Mouse (Mus musculus): Measurements from ENCODE around the gene Olfr550. TPM values are rescaled to one million over a fixed set of nuclear protein-coding genes. Genes with fewer than 3 reads are reported as not detected.

The Olfr550 gene
- total and polyA plus RNA-seq, 2 experiments from 2014 or later = not detected

- WGBS = 28% methylated on average over 10 of the region's 10 CpGs
- no peak for TF ChIP-seq CTCF (IDR thresholded peaks at IDR 0.05; ENCODE audit: low read depth)
- H3K36me3 ChIP-seq (ENCODE audit: insufficient read depth) = no peaks in the 10 kb centered on the region
- H3K27ac ChIP-seq (ENCODE audit: low read depth, low read length) = no peak within 1 kb of the TSS
- H3K27me3 ChIP-seq (ENCODE audit: insufficient read depth, low read length) = no peaks in the 10 kb centered on the region
- peak within 1 kb of the TSS; percentile 33 for H3K4me2 ChIP-seq (ENCODE audit: low read depth)
- peak within 1 kb of the TSS; percentile 22; the same call in 1 of the 2 replicates for H3K4me3 ChIP-seq (ENCODE audit: low read depth, low read length)
- H3K4me1 ChIP-seq (ENCODE audit: insufficient read depth) = no peaks in the 10 kb centered on the region
- no peak for DNase-seq
- no peaks in the 10 kb centered on the region for H3K9me3 ChIP-seq (ENCODE audit: low read length)
- peak; percentile 84 for ATAC-seq
- 0 out of 2 replicates have a peak within 1 kb of the TSS, but pooled peaks have one; percentile 22 for H3K9ac ChIP-seq
Observed at GRCm38 (mm10) chr7:102564999-102565997, 5.9 kb upstream of the Olfr550 start, which contains the start of gene Trim21. Trim21 (minus strand) TSS chr7:102565486.

- no peak overlapping the region for H3K27ac ChIP-seq (ENCODE audit: low read depth, low read length)
- no peaks in the 10 kb centered on the region for H3K27me3 ChIP-seq (ENCODE audit: insufficient read depth, low read length)
- no peaks in the 10 kb centered on the region for H3K36me3 ChIP-seq (ENCODE audit: insufficient read depth)
- H3K9me3 ChIP-seq (ENCODE audit: low read length) = no peaks in the 10 kb centered on the region
- 93% methylated on average over 4 of the region's 4 CpGs for WGBS
- DNase-seq (no peak), ATAC-seq (no peak)
- H3K9ac ChIP-seq = no peak overlapping the region
- H3K4me3 ChIP-seq (ENCODE audit: low read depth, low read length) = no peak overlapping the region
- no peaks in the 10 kb centered on the region for H3K4me1 ChIP-seq (ENCODE audit: insufficient read depth)
- no peak overlapping the region for H3K4me2 ChIP-seq (ENCODE audit: low read depth)
- no peak for TF ChIP-seq CTCF (IDR thresholded peaks at IDR 0.05; ENCODE audit: low read depth)
Observed at GRCm38 (mm10) chr7:102566219-102566618, 5.0 kb upstream of the Olfr550 start.

- peak; percentile 54 for ATAC-seq
- WGBS = 67% methylated on average over 3 of the region's 3 CpGs
- no peak overlapping the region for H3K9ac ChIP-seq
- no peak overlapping the region for H3K27ac ChIP-seq (ENCODE audit: low read depth, low read length)
- no peak for TF ChIP-seq CTCF (IDR thresholded peaks at IDR 0.05; ENCODE audit: low read depth)
- H3K4me3 ChIP-seq (ENCODE audit: low read depth, low read length) = no peak overlapping the region
- H3K27me3 ChIP-seq (ENCODE audit: insufficient read depth, low read length) = no peaks in the 10 kb centered on the region
- no peaks in the 10 kb centered on the region for H3K36me3 ChIP-seq (ENCODE audit: insufficient read depth)
- H3K4me2 ChIP-seq (ENCODE audit: low read depth) = no peak overlapping the region
- no peaks in the 10 kb centered on the region for H3K9me3 ChIP-seq (ENCODE audit: low read length)
- H3K4me1 ChIP-seq (ENCODE audit: insufficient read depth) = no peaks in the 10 kb centered on the region
- peak; percentile 8 for DNase-seq
Observed at GRCm38 (mm10) chr7:102573174-102573830, 2.1 kb downstream of the Olfr550 start.

- Histone ChIP-seq H3K4me3 (ENCODE audit: low read depth, low read length) (no peak overlapping the region), H3K4me1 (ENCODE audit: insufficient read depth) (no peaks in the 10 kb centered on the region), H3K27ac (ENCODE audit: low read depth, low read length) (no peak overlapping the region), H3K27me3 (ENCODE audit: insufficient read depth, low read length) (no peaks in the 10 kb centered on the region), H3K9me3 (ENCODE audit: low read length) (no peaks in the 10 kb centered on the region), H3K36me3 (ENCODE audit: insufficient read depth) (no peaks in the 10 kb centered on the region), H3K9ac (no peak overlapping the region), H3K4me2 (ENCODE audit: low read depth) (no peak overlapping the region)
- ATAC-seq = no peak
- no peak for TF ChIP-seq CTCF (IDR thresholded peaks at IDR 0.05; ENCODE audit: low read depth)
- WGBS = 45% methylated on average over 6 of the region's 6 CpGs
- no peak for DNase-seq
Observed at GRCm38 (mm10) chr7:102575998-102576397, 4.8 kb downstream of the Olfr550 start.

DNA sequence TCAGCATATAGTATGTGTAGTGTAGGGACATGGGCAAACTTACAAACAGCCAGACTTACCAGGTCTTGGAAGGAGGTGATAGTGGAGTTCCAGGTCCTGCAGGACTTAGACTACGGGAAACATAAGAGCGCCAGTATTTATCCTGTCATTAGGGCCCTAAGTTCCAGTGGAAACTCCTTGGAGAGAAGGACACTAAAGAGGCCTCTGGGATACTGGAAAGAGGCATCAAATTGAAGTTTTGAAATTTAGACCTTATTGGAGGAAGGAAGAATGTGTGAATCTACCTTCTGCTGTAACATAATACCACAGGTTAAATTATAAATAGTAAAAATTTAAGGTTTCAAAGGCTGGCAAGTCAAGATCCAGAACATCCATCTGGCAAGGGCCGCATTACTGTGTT lies 20.5 kb downstream of the Olfr550 start, which contains the start of gene Olfr551:
TSS of gene Olfr551 (minus strand) at position 101 of the 400 bp plus-strand sequence.
- WGBS = 94% methylated on average over 3 of the region's 3 CpGs
- TF ChIP-seq CTCF (IDR thresholded peaks at IDR 0.05; ENCODE audit: low read depth) = no peak

DNA sequence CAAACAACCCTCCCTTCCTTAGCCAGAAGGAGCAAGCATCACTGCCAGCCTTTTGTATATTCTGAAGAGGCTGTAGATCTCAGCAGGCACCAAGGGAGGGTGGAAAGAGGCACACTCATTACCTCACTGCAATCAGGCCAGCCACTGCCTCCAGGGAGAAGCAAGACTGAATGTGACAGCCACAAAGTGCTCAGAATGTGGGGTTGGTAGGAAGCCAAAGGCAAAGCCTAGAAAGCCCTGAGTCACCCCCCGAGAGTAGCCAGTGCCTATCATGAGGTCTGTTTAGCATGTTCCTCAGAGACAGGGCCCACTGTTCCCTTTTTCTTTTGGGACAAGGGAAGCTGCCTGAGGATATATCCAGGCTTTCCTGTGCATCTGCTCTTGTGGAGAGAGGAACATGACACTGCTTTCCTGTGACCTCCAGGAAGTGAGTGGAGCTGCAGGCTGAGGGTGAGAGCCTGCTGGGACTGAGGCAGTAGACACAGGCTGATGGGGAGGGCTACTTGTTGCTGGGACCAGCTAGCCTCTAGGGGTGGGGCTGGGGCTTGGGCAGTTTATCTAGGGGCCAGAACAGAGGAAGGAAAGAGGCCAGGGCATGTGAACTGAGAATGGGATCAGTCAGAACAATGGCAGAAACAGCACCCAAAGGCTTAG lies 26.3 kb downstream of the Olfr550 start, which contains the start of gene Olfr552:
TSS of gene Olfr552 (plus strand) at position 393 of the 654 bp plus-strand sequence.
- no peak for ATAC-seq
- 21% methylated on average over 1 of the region's 1 CpGs for WGBS
- H3K27me3 ChIP-seq (ENCODE audit: insufficient read depth, low read length) = no peaks in the 10 kb centered on the region
- H3K9me3 ChIP-seq (ENCODE audit: low read length) = no peaks in the 10 kb centered on the region
- no peak for TF ChIP-seq CTCF (IDR thresholded peaks at IDR 0.05; ENCODE audit: low read depth)
- H3K4me1 ChIP-seq (ENCODE audit: insufficient read depth) = no peaks in the 10 kb centered on the region
- H3K27ac ChIP-seq (ENCODE audit: low read depth, low read length) = no peak within 1 kb of the TSS
- no peak within 1 kb of the TSS for H3K9ac ChIP-seq
- no peaks in the 10 kb centered on the region for H3K36me3 ChIP-seq (ENCODE audit: insufficient read depth)
- H3K4me3 ChIP-seq (ENCODE audit: low read depth, low read length) = no peak within 1 kb of the TSS
- no peak within 1 kb of the TSS for H3K4me2 ChIP-seq (ENCODE audit: low read depth)
- DNase-seq = no peak

More for the DNA sequence above, 20.5 kb downstream of the Olfr550 start, which contains the start of gene Olfr551:
- Histone ChIP-seq H3K4me2 (ENCODE audit: low read depth) (no peak within 1 kb of the TSS), H3K27ac (ENCODE audit: low read depth, low read length) (no peak within 1 kb of the TSS), H3K4me1 (ENCODE audit: insufficient read depth) (no peaks in the 10 kb centered on the region), H3K36me3 (ENCODE audit: insufficient read depth) (no peaks in the 10 kb centered on the region), H3K9me3 (ENCODE audit: low read length) (no peaks in the 10 kb centered on the region), H3K27me3 (ENCODE audit: insufficient read depth, low read length) (no peaks in the 10 kb centered on the region), H3K9ac (no peak within 1 kb of the TSS), H3K4me3 (ENCODE audit: low read depth, low read length) (no peak within 1 kb of the TSS)
- DNase-seq = no peak
- ATAC-seq = no peak

Measured in forebrain, postnatal 0 days (tissue).